9 mouse cellular contexts compared by ENCODE assay signal in the genomic region with DNA sequence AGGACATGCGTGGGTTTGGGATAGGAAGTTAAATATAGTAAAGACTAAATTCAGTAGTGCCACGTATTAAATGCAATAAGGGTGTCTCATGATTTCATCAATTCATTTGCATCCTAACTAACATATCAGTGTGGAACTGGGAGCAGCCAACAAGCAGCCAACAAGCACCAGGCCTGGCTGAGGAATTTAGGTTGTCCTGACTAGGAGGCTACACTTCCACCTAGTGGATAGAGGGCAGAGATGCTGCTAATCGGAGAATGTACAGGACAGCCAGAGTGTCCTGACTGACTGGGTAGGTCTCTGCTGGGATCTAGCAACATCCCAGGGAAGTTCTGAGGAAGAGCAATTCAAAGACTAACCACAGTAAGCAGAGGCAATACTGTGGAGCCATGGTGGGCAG.
DNase-seq lines count a peak whose midpoint lies in the region; TF ChIP-seq lines count a peak whose summit lies in the region.
"Had no signal": no experiment of that assay in that cellular context is flagged by ENCODE, and none has a peak within 500 bp of the region (broad histone marks: within the 10 kb centered on the region; RNA-seq: fewer than 3 reads in every experiment).

No protein-coding gene starts in this region.

- DNase-seq in adrenal gland, postnatal 14 days = peak; percentile 60
- no peak for DNase-seq in adrenal gland, postnatal 4 days (ENCODE audit: low spot score in 2 of 2)
- DNase-seq in layer of hippocampus, adult 2 months (ENCODE audit: low spot score in 2 of 2) = no peak
- no peak for DNase-seq in layer of hippocampus, adult 8-10 months (ENCODE audit: low spot score in 2 of 2)
- peak; percentile 57 for DNase-seq in R1 (ENCODE audit: low read depth, low spot score)
- DNase-seq in kidney, postnatal 4 days = peak; percentile 45 to 67
- no peak for DNase-seq in thymus, postnatal 10 days (ENCODE audit: low spot score in 2 of 2)
- no peak for DNase-seq in urinary bladder, adult 2 months (ENCODE audit: low spot score)

- H3K4me3 ChIP-seq in layer of hippocampus, adult 2 months = no peak overlapping the region
- H3K4me3 ChIP-seq: limb, embryonic 12.5 days had no signal

- H3K27ac ChIP-seq in layer of hippocampus, adult 2 months = no peak overlapping the region
- H3K27ac ChIP-seq: limb, embryonic 12.5 days had no signal

- peak; percentile 71 for TF ChIP-seq CTCF in layer of hippocampus, adult 2 months (conservative IDR thresholded peaks at IDR 0.05)

Comparison
In these comparisons a context has a peak if more than half of its experiments do, and no peak if none do; other contexts are left out.
1. DNase-seq: peak in adrenal gland, postnatal 14 days (single experiment), R1 (single experiment) and kidney, postnatal 4 days (2 of 2); none in adrenal gland, postnatal 4 days (0 of 2), layer of hippocampus, adult 2 months (0 of 2), layer of hippocampus, adult 8-10 months (0 of 2), thymus, postnatal 10 days (0 of 2) and urinary bladder, adult 2 months (single experiment).